Mouse (Mus musculus) adipocyte (in vitro differentiated cells): ENCODE data around the gene Evc2.
A peak's percentile ranks its signal among the peaks of the same experiment; 100 is the strongest.

Experiments
- DNase-seq: peaks from one replicate; pipeline ENCODE4 v3.0.0-alpha.2; 2016; ENCODE audit warnings: low spot score

Evc2 gene

GRCm38 (mm10) chr5:37365751-37366150 is 27.5 kb downstream of the Evc2 start:
- no peak for DNase-seq

GRCm38 (mm10) chr5:37368796-37369195 is 30.5 kb downstream of the Evc2 start:
- no peak for DNase-seq

GRCm38 (mm10) chr5:37377376-37377775 is 39.1 kb downstream of the Evc2 start:
- no peak for DNase-seq

DNA sequence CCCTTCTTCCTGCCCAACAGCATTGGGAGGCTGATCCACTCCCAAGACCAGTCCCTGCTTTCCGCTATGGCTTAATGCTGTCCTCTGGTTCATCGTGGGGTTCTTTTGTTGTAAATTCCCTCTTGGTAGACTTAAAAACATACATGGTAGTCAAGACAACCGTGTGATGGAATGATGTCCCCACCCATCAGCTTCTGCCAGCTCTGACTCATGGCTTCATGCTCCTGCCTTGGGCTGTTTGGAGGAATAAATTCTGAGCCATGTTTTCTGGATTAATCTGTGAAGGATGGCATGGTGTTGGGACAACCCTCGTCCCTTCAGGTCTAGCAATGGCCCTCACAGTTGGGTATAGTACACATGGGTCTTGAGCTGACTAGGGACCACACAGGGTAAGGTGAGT is 42.3 kb downstream of the Evc2 start:
- no peak for DNase-seq

- DNase-seq: no peak
Observed at GRCm38 (mm10) chr5:37383570-37383969, 45.3 kb downstream of the Evc2 start.

DNA sequence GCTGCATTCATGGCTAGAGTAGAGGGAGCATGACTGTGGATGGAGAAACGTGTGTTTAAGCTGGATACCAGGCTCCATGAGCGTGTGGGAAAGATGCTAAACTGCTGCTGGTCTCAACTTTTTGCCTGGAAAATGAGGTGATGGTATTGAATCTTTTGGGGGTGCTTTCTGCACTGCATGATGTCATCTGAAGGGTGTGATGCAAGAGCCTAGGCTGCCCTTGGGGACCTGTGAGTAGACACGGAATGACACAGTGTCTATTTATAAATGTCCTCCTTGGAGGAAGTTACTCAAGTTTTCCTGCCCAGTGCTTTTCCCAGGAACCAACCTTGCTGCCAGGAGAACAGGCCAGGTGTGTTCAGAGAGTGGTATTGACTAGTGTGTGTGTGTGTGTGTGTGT is 50.3 kb downstream of the Evc2 start:
- peak; percentile 11 for DNase-seq

GRCm38 (mm10) chr5:37389808-37390495 is 51.7 kb downstream of the Evc2 start:
- DNase-seq: no peak

DNA sequence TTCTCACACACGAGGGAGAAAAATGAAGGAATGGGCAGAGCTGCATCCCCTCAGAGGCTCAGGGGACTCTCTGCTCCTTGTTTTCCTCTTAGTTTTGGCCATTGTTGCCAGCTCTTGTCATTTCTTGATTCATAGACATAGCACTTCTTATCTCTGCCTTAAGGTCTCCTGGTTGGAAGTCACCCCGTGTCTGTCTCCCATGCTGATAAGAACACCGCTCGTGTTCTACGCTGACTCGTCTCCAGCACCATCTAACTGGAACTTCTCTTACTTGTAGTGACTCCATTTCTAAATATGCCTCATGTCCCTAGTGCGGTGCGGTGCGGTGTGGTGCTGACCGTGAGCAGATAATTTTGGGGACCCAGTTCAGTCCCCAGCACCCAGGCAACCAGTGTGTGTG is 52.6 kb downstream of the Evc2 start:
- DNase-seq: no peak

DNA sequence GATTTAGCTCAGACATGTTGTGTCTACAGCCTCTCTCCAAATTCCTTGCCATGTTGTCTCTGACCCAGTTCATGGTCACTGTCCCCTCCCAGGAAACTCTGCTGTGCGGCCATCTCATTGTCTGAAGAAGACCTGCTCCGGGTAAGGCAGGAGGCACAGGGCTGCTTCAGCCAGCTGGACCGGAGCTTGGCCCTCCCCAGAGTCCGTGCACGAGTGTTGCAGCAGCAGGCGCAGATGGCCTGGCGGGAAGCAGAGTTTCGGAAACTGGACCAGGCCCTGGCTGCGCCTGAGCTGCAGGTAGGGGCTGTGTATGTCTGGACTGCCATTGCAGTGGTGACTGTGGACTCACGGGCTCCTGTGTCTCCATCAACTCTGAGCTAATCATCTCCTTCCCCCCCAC is 53.6 kb downstream of the Evc2 start:
- DNase-seq: no peak

DNA sequence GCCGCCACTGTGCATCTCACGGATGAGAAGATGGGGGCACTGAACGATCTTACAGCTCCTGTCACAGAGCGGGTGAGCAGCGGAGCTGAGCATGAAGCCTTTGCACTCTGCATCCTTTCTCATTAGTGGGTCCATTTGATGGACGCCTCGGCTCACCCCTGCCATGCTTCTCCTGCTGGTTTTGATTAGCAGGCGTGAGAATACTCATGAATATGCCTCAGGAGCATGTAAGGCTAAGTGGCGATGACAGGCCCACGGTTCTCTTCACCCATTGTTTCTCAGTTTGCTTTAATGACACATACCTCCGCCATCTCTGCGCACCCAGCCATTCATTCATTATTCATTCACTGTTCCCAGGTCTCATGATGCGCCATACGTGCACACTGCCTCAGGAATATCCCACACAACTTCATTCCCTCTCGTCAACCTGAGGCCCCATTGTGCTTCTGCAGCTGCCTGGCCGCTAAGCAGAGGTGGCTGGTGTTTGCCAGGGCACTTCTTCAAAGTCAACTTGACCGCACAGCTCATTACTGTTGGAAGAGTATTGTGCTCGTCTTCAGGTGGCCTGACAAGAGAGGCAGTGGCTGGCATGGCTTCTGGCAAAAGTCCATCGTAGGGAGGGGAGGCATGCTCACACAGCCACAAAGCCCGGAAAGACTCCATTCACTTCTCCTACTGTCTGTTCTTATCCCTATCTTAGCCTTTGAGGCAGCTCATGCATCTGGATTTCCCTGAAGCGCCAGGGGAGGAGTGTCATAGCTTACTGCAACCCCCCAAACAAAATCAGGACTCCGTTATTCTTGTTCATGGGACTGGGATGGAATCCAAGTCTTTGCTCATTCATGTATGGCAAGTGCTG is 57.1 kb downstream of the Evc2 start:
- no peak for DNase-seq

- no peak for DNase-seq
Observed at GRCm38 (mm10) chr5:37419028-37419427, 80.7 kb downstream of the Evc2 start.

GRCm38 (mm10) chr5:37427210-37427609 is 88.9 kb downstream of the Evc2 start:
- DNase-seq: no peak

DNA sequence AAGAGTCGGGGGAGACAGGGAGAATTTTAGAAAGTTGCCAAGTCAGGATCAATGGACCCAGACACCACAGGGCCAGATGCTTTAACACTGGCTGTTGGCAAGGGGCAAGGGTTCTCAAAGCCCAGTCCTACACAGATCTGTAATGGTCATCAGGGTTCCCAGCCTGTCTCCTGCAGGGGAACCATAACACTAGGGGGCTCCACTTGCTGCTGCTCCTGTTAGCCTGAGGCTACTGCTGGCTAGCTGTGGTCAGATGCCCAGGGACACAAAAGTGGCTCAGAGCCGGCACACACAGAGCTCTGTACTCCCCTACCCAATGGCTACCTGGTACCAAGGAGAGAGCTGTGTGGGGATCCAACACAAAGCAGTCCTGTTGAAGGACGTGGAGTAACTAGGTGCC is 97.1 kb downstream of the Evc2 start:
- no peak for DNase-seq

DNA sequence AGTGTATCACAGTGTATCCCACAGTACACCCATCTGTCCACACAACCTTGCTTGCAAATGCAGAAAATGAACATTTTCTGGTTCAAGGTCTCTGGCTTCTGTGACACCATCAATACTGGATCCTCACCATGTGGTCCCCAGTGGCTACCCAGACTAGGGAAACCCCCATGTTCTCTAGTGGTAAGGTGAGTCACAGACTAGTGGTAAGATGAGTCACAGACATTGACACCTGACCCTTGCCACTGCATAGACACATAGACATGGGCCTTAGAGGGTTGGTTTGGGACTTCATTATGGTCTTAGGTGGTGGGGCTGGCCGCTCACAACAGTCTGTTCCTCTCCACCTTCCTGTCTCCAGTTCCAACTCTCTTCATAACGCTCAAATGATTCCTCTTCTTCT is 104.5 kb downstream of the Evc2 start:
- DNase-seq: no peak

DNA sequence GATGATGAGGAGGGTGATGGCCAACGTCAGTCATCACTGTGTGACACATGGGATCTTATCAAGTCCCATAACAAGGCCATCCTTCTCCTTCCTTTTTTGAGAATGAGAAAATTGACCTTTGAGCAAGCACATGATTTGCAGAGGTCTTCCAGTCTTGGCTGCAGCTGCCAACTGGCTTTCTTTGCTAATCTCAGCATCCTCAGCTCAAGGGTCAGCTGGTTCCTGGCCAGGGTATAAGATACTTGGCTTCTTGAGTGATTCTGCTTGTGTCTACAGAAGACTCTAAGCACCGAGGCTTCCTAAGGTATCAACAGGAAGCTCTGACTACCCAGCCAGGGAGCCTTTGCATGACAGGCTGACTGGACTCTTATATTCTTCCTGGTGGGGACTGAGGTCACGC is 109.2 kb downstream of the Evc2 start:
- DNase-seq: no peak

- DNase-seq: no peak
Observed at GRCm38 (mm10) chr5:37456590-37456989, 118.3 kb downstream of the Evc2 start.

DNA sequence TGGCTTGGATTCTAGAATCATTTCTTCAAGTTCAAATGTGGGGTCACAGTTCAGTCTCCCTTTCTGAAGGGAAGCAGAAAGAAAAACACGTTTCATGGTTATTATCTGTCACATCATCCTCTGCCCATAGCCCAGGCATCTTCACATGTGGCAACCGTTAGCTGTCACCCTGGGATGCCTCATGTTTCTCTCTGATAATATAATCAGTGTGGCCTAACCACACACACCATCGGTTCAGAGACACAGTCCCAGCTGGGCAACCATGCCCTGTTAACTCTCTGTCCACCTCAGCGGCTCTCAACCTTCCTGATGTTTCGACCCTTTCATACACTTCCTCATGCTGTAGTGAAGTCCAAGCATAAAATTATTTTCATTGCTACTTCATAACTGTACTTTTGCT is 118.9 kb downstream of the Evc2 start:
- no peak for DNase-seq

GRCm38 (mm10) chr5:37457831-37458230 is 119.5 kb downstream of the Evc2 start:
- no peak for DNase-seq

DNA sequence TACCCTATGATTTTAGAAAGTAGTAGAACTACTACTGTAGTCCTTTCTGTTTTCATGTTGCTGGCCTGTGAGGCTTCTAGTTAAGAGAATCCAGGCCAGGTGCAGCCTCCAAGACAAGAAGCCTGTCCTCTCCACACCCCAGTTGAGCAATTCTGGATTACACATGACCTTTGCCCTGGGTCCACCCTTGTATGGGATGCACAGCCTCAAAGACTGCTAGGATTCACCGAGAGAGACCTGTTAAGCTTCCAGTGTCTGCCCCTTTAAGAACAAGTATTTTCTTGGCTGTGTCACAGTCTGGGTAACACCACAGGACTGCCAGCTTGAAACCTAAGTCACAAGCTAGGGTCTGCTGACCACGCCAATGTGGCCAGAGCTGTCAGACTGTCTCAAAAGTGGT is 119.9 kb downstream of the Evc2 start:
- DNase-seq: no peak

- no peak for DNase-seq
Observed at GRCm38 (mm10) chr5:37465461-37465860, 127.2 kb downstream of the Evc2 start.

- DNase-seq: no peak
Observed at GRCm38 (mm10) chr5:37467646-37468045, 129.3 kb downstream of the Evc2 start.

DNA sequence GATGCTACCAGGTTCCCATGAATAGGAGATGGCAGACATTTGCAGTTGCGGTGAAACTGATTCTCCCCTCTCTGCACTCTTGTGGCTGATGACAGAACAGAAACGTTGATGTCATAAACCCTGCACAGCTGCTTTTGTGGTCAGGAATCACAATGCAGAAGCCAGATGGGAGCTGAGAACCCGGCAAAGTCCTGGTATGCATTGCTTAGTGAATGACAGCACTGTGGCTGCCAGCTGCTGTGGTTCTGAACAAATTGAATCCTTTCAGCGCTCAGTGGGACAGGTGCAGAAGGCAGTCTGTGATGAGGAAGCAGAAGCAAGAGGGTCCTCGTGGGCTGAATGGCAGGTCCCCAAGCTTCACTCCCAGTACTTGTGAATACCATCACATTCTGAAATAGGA is 130.7 kb downstream of the Evc2 start:
- DNase-seq: no peak

GRCm38 (mm10) chr5:37471584-37471983 is 133.3 kb downstream of the Evc2 start:
- no peak for DNase-seq
